Mouse (Mus musculus): ENCODE data around the gene Dzip1l. TPM values are rescaled to one million over a fixed set of nuclear protein-coding genes. Genes with fewer than 3 reads are reported as not detected.
"Not testable (repeated sequence)": the region's sequence is repeated elsewhere in the genome, so short reads cannot be mapped to it uniquely, and the experiment has no call there.

The Dzip1l gene
- polyA plus RNA-seq (2012; rRNA removed): 0.39 and 0.47 TPM in 2 replicates
- 0.38 and 0.59 TPM in 2 replicates for polyA plus RNA-seq (2014; fragmentation: Nextera tagmentation; extraction: Ambion mirVana)

DNA sequence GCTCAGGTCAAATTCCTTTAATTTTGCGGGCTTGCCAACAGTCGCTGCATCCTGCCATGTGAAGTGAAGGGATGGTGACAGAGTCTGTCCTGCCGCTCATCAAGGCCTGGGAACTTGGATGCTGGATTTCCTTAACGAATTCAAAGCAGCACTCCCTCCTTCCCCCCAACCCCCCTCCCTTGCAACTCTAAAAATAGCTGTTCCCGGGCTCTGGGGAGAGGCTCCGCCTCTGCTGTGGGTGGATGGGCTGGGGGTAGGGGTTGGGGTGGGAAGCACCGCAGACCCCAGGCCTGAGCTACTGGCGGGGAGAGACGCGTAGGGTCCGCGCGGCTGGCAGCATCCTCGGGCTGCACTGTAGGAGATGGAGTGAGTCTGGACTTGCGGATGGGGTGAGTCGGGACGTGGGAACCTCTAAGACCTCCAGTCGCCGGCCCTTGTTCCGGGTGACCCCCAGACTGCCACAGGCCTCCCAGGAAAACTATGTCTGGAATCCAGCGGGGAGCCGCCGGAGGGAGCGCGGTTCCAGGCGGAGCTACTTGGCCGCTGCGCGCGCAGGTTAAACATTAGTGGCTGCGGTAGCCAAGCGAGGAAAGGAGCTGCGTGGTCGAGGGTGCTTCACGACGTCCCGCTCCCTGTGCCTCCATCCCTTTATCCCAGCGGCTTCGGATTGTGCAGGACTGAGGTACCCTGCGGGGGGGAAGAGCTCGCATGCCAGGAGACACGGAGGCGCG, at the start of gene Dzip1l:
TSS of gene Dzip1l (plus strand) at position 216 of the 731 bp plus-strand sequence.
- H3K27me3 ChIP-seq (ENCODE audit: control insufficient read depth, insufficient read depth, low read length): peaks cover 4% of the 10 kb centered on the region
- peak; percentile 31; the same call in 1 of the 2 replicates for ATAC-seq (ENCODE audit: insufficient read depth)
- H3K4me1 ChIP-seq (replicated peaks; ENCODE audit: control insufficient read depth in 2 of 2, insufficient read depth in 2 of 2, low read length in 1 of 2): peaks cover 0 to 7% of the 10 kb centered on the region in 2 experiments; a peak in 3 of 4 replicates
- peak in 1 of 3 experiments; percentile 3 for DNase-seq (ENCODE audit: low read depth in 3 of 3, low spot score in 3 of 3)
- peak within 1 kb of the TSS; percentile 25; the same call in 1 of the 2 replicates for H3K9ac ChIP-seq (replicated peaks)
- TF ChIP-seq CTCF (IDR thresholded peaks at IDR 0.05; ENCODE audit: low read depth): no peak
- no peak for TF ChIP-seq EP300 (IDR thresholded peaks at IDR 0.05; ENCODE audit: low read depth)
- H3K27ac ChIP-seq: no peak within 1 kb of the TSS
- H3K9me3 ChIP-seq (ENCODE audit: control insufficient read depth, low read length): no peaks in the 10 kb centered on the region
- peak within 1 kb of the TSS; percentile 46 to 57 for H3K4me3 ChIP-seq (ENCODE audit: insufficient read depth in 1 of 2, low read depth in 2 of 2, low read length in 2 of 2)
- peak within 1 kb of the TSS; percentile 66 for H3K4me2 ChIP-seq (ENCODE audit: low read depth)
- no peaks in the 10 kb centered on the region for H3K36me3 ChIP-seq (replicated peaks; ENCODE audit: control insufficient read depth, insufficient read depth, low read depth)
- WGBS (ENCODE audit: insufficient replicate concordance): 3% methylated on average over 44 of the region's 44 CpGs

GRCm38 (mm10) chr9:99580655-99581054, 48.6 kb upstream of the Dzip1l start:
- peaks cover 38% of the 10 kb centered on the region for H3K36me3 ChIP-seq (replicated peaks; ENCODE audit: control insufficient read depth, insufficient read depth, low read depth)
- no peaks in the 10 kb centered on the region for H3K27me3 ChIP-seq (ENCODE audit: control insufficient read depth, insufficient read depth, low read length)
- H3K4me3 ChIP-seq (ENCODE audit: insufficient read depth in 1 of 2, low read depth in 2 of 2, low read length in 2 of 2): no peak overlapping the region
- TF ChIP-seq EP300 (IDR thresholded peaks at IDR 0.05; ENCODE audit: low read depth) (no peak), CTCF (IDR thresholded peaks at IDR 0.05; ENCODE audit: low read depth) (peak; percentile 72)
- H3K4me1 ChIP-seq (replicated peaks; ENCODE audit: control insufficient read depth in 2 of 2, insufficient read depth in 2 of 2, low read length in 1 of 2): peaks cover 4 to 9% of the 10 kb centered on the region in 2 experiments
- H3K9ac ChIP-seq (replicated peaks): no peak overlapping the region
- no peaks in the 10 kb centered on the region for H3K9me3 ChIP-seq (ENCODE audit: control insufficient read depth, low read length)
- ATAC-seq (ENCODE audit: insufficient read depth) (no peak), DNase-seq (ENCODE audit: low read depth in 3 of 3, low spot score in 3 of 3) (no peak)
- H3K27ac ChIP-seq: no peak overlapping the region
- H3K4me2 ChIP-seq (ENCODE audit: low read depth): no peak overlapping the region
- 52% methylated on average over 2 of the region's 2 CpGs for WGBS (ENCODE audit: insufficient replicate concordance)

DNA sequence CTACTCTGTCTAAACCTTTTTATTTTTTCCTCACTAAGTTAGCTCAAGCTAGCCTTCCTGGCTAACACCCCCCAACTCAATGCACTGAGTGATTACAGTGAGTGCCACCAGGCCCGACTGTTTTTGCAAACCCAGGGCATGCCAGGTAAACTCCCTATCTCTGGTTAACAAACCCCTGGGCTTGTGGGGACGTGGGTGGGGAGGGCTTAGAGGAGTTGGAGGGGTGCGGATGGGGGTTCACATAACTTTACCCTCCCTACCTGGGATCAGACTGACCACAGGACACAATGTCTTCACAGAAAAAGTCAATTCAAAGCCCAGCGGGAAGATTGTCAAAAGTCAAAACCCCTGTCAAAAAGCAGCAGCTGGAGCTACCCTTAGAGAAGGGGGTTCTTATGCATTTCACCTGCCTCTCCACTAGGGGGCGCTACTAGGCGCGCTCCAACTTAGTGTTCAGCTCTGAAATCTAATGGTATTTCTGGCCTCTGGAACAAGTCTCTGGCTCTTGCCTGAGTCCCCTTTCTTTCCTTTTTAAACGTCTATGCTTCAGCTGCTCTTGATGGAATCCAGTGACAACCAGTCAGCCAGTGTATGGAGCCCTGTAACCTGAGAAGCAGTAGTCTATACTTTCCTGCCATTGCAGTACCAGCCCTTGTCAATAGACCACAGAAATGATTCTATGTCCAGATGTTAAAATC, 41.6 kb upstream of the Dzip1l start:
- H3K9ac ChIP-seq (replicated peaks): no peak overlapping the region
- WGBS (ENCODE audit: insufficient replicate concordance): 18% methylated on average over 8 of the region's 8 CpGs
- ATAC-seq (ENCODE audit: insufficient read depth) (no peak), DNase-seq (ENCODE audit: low read depth in 3 of 3, low spot score in 3 of 3) (peak in 1 of 3 experiments; percentile 20)
- H3K4me3 ChIP-seq (ENCODE audit: insufficient read depth in 1 of 2, low read depth in 2 of 2, low read length in 2 of 2): no peak overlapping the region
- no peak overlapping the region for H3K4me2 ChIP-seq (ENCODE audit: low read depth)
- H3K27me3 ChIP-seq (ENCODE audit: control insufficient read depth, insufficient read depth, low read length): no peaks in the 10 kb centered on the region
- TF ChIP-seq CTCF (IDR thresholded peaks at IDR 0.05; ENCODE audit: low read depth): peak; percentile 92
- TF ChIP-seq EP300 (IDR thresholded peaks at IDR 0.05; ENCODE audit: low read depth): no peak
- no peaks in the 10 kb centered on the region for H3K4me1 ChIP-seq (replicated peaks; ENCODE audit: control insufficient read depth in 2 of 2, insufficient read depth in 2 of 2, low read length in 1 of 2)
- peaks cover 18% of the 10 kb centered on the region for H3K36me3 ChIP-seq (replicated peaks; ENCODE audit: control insufficient read depth, insufficient read depth, low read depth)
- H3K27ac ChIP-seq: no peak overlapping the region
- H3K9me3 ChIP-seq (ENCODE audit: control insufficient read depth, low read length): no peaks in the 10 kb centered on the region

DNA sequence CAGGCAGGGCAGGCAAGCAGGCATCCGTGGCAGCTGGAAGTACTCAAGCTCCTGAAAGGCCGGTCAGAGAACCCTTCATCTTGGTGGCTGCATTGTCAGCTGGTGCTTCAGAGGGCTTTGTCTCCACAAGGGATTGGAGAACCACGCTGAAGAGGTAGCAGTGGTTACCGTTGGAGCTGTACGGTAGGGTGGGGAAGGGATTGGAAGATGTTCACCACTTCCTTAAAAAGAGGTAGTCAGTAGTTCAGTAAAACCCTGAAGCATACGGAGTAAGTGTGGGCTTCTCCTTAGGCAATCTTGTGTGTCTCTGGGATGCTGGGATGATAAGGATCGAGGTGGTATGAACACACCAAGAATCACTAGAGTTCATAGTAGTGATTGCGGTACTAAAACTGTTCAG, 38.2 kb upstream of the Dzip1l start:
- Histone ChIP-seq H3K4me3 (ENCODE audit: insufficient read depth in 1 of 2, low read depth in 2 of 2, low read length in 2 of 2) (no peak overlapping the region), H3K4me1 (replicated peaks; ENCODE audit: control insufficient read depth in 2 of 2, insufficient read depth in 2 of 2, low read length in 1 of 2) (no peaks in the 10 kb centered on the region), H3K27me3 (ENCODE audit: control insufficient read depth, insufficient read depth, low read length) (no peaks in the 10 kb centered on the region), H3K9me3 (ENCODE audit: control insufficient read depth, low read length) (no peaks in the 10 kb centered on the region), H3K4me2 (ENCODE audit: low read depth) (no peak overlapping the region), H3K9ac (replicated peaks) (no peak overlapping the region), H3K36me3 (replicated peaks; ENCODE audit: control insufficient read depth, insufficient read depth, low read depth) (no peaks in the 10 kb centered on the region), H3K27ac (no peak overlapping the region)
- no peak for DNase-seq (ENCODE audit: low read depth in 3 of 3, low spot score in 3 of 3)
- no peak for TF ChIP-seq EP300 (IDR thresholded peaks at IDR 0.05; ENCODE audit: low read depth)
- no peak for TF ChIP-seq CTCF (IDR thresholded peaks at IDR 0.05; ENCODE audit: low read depth)
- ATAC-seq (ENCODE audit: insufficient read depth): no peak
- WGBS (ENCODE audit: insufficient replicate concordance): 39% methylated on average over 8 of the region's 8 CpGs

DNA sequence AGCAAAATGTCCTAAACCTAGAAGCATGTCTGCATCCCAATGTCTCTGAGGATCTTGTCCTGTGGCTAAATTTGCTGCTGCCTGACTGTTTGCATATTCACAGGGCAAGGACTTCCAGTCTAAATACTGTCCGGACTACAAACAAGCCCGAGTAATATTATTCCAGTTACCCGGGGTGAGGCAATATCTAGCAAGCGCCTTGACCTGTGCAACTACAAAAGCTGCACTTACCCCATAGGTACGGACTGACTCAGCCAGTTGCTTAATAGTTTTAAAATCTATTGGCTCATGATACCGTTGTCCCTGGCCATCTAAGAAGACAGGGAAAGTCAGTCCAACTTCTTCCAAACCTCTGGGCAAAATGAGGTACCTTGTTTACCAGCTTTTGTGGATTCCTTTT, 30.2 kb upstream of the Dzip1l start:
- H3K27ac ChIP-seq; ATAC-seq (ENCODE audit: insufficient read depth); H3K4me1 ChIP-seq (replicated peaks; ENCODE audit: control insufficient read depth in 2 of 2, insufficient read depth in 2 of 2, low read length in 1 of 2); DNase-seq (ENCODE audit: low read depth in 3 of 3, low spot score in 3 of 3); H3K9me3 ChIP-seq (ENCODE audit: control insufficient read depth, low read length); H3K9ac ChIP-seq (replicated peaks); H3K4me2 ChIP-seq (ENCODE audit: low read depth); H3K27me3 ChIP-seq (ENCODE audit: control insufficient read depth, insufficient read depth, low read length); H3K4me3 ChIP-seq (ENCODE audit: insufficient read depth in 1 of 2, low read depth in 2 of 2, low read length in 2 of 2); H3K36me3 ChIP-seq (replicated peaks; ENCODE audit: control insufficient read depth, insufficient read depth, low read depth): not testable (repeated sequence)
- 76% methylated on average over 6 of the region's 6 CpGs for WGBS (ENCODE audit: insufficient replicate concordance)

Data from liver, embryonic 14.5 days (tissue).